Mouse (Mus musculus) liver, embryonic 11.5 days (tissue): ENCODE results near the gene Gm21987. TPM values are rescaled to one million over a fixed set of nuclear protein-coding genes. Genes with fewer than 3 reads are reported as not detected.

Experiments used
- ATAC-seq: fragments of 200-750 bp; cut with Nextera tagmentation; replicated peaks from 2 replicates; pipeline ENCODE4 v1.8.0; 2017; ENCODE audit warnings: moderate number of reproducible peaks, mild to moderate bottlenecking, moderate TSS enrichment, moderate library complexity; ENCODE audit not compliant: low FRiP score
- DNase-seq: peaks from one replicate; pipeline ENCODE4 v3.0.0-alpha.2; 2017; ENCODE audit warnings: low spot score
- H3K27ac ChIP-seq: fragments of 300-500 bp; sonication (generic); 2 replicates; pipeline ENCODE4 v1.5.1; 2014; ENCODE audit warnings: mild to moderate bottlenecking, low read depth, low read length, control low read depth
- H3K27me3 ChIP-seq: fragments of 300-500 bp; sonication (generic); replicated peaks from 2 replicates; pipeline ENCODE4 v1.6.1; 2014; ENCODE audit warnings: low read length, mixed read lengths; ENCODE audit not compliant: control insufficient read depth, insufficient read depth
- H3K36me3 ChIP-seq: fragments of 300-500 bp; sonication (generic); 2 replicates; pipeline ENCODE4 v1.6.1; 2014; ENCODE audit warnings: mild to moderate bottlenecking, low read length, moderate library complexity, mixed read lengths; ENCODE audit not compliant: control insufficient read depth, insufficient read depth
- H3K4me1 ChIP-seq: fragments of 300-500 bp; sonication (generic); replicated peaks from 2 replicates; pipeline ENCODE4 v1.6.1; 2014; ENCODE audit warnings: low read length, mixed read lengths; ENCODE audit not compliant: control insufficient read depth, insufficient read depth
- H3K4me2 ChIP-seq: fragments of 300-500 bp; sonication (generic); 2 replicates; pipeline ENCODE4 v1.6.1; 2014; ENCODE audit warnings: mild to moderate bottlenecking, control low read depth, moderate library complexity
- H3K4me3 ChIP-seq: fragments of 300-500 bp; sonication (generic); 2 replicates; pipeline ENCODE4 v1.5.1; 2014; ENCODE audit warnings: low read depth, low read length, control low read depth
- H3K9ac ChIP-seq: fragments of 300-500 bp; sonication (generic); 2 replicates; pipeline ENCODE4 v1.6.1; 2014; ENCODE audit warnings: low read depth, low read length, control low read depth
- H3K9me3 ChIP-seq: fragments of 300-500 bp; sonication (generic); 2 replicates; pipeline ENCODE4 v1.6.1; 2016; ENCODE audit warnings: low read length, inconsistent platforms, mixed read lengths; ENCODE audit not compliant: control insufficient read depth
- WGBS: fragments of 180-500 bp; shearing (Covaris S2); extraction: QIAGEN DNeasy Blood & Tissue Kit; methylation state at CpG from one replicate; pipeline ENCODE4 v1.1.7; 2014; 5-methylcytosine and 5-hydroxymethylcytosine counted together
- polyA plus RNA-seq: library from polyadenylated mRNA; unstranded; fragments of >200 nt; fragmentation: Nextera tagmentation; extraction: Ambion mirVana; gene quantifications from 2 replicates; pipeline ENCODE4 v1.2.1, GENCODE M21; 2014

Gm21987 gene
- polyA plus RNA-seq, 1 experiment from 2014 or later: not detected

DNA sequence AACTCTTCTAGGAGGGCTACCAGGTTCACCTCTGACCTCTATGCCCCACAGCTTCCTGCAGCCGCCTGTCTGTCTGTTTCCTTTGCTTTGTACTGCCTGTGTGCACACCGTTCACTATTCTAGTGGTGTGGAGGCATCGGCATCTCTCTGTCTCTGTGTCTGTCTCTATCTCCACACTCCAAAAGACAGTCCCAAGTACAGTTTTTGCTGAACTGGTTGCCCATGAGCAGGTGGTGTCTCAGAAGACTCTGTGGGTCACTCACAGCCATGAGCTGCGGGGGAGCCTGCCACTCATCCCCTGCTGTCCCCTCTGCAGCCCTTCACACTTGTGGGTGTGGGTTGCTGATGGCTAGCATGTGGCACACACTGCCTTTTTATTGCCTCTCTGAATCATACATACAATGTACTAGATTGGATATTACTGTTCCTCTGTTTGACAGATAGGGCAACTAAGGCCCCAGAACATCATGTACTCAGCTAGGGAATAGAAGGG is 23.2 kb downstream of the Gm21987 start:
- no peak for DNase-seq
- Histone ChIP-seq H3K9me3 (no peaks in the 10 kb centered on the region), H3K27me3 (no peaks in the 10 kb centered on the region), H3K4me2 (no peak overlapping the region), H3K27ac (peak overlapping the region; percentile 83; the same call in 1 of the 2 replicates), H3K9ac (0 out of 2 replicates have a peak overlapping the region, but pooled peaks have one; percentile 48), H3K36me3 (no peaks in the 10 kb centered on the region), H3K4me1 (peaks cover 50% of the 10 kb centered on the region), H3K4me3 (no peak overlapping the region)
- ATAC-seq: no peak
- WGBS: 71% methylated on average over 4 of the region's 4 CpGs

DNA sequence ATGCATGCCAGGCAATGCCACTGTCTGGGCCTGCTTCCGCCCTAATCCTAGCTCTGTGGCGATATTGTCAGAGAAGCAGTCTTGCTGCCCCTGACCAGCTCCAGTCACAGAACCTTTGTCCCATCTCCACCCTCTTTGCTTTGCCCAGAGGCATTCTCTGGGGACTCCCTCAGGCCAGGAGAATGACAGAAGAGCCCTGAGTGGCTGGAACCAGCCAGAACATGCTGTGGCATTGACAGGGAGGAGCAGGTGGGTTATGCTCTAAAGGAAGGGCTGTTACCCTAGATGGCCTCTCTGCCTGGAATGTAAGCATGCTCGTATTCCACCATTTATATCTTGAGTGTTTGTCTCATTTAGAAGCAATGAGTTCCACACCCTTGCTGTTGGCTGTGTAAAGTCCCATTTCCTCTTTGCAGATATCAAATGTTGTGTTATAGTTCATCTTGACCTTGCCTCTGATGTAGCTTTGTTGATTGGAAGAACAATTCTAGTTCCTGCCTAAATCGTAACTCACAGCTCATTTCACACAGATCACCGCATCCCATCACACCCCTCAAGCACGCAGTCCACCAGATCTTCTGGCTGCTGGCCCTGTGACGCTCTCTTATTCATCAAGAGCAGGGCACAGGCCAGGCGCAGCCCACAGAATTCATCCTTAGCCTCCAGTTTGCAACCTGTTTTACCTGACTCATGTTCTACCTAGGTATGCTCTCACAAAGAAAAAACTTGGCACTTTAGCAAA is 24.0 kb downstream of the Gm21987 start:
- H3K4me2 ChIP-seq: peak overlapping the region; percentile 30; the same call in 1 of the 2 replicates
- no peaks in the 10 kb centered on the region for H3K36me3 ChIP-seq
- no peaks in the 10 kb centered on the region for H3K27me3 ChIP-seq
- H3K9ac ChIP-seq: peak overlapping the region; percentile 48
- peaks cover 57% of the 10 kb centered on the region for H3K4me1 ChIP-seq
- 84% methylated on average over 8 of the region's 8 CpGs for WGBS
- H3K9me3 ChIP-seq: no peaks in the 10 kb centered on the region
- ATAC-seq: no peak
- peak overlapping the region; percentile 83 for H3K27ac ChIP-seq
- H3K4me3 ChIP-seq: no peak overlapping the region
- DNase-seq: no peak

DNA sequence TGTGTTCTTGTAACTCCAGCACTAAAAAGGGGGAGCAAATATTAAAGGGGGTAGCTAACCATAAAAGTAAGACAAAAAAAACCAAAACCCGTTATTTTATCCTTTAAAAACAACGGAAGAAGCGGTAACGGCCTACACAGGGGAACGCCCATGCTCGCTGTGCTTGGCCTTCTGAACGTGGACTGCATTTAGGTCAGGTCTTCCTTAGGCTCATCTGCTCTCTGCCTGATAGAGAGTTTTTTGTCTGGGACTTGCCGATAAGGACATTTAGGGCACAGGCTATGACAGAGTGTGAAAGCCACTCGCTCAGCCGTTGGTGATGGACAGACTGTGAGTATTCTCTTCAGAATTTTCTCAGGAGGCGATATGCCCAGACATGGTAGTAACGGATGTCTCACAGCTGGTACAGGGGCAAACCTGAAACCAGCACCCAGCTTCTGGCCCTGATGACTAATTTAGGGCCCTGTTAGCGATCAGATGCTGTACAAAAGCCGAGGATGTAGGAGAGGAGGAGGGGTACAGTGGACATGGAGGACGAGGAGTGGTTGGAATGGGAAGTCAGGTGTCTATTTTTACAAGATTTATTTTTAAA is 25.0 kb downstream of the Gm21987 start:
- WGBS: 49% methylated on average over 15 of the region's 15 CpGs
- Histone ChIP-seq H3K27ac (peak overlapping the region; percentile 83), H3K9ac (peak overlapping the region; percentile 52), H3K9me3 (no peaks in the 10 kb centered on the region), H3K4me1 (peaks cover 66% of the 10 kb centered on the region), H3K4me3 (peak overlapping the region; percentile 34), H3K27me3 (no peaks in the 10 kb centered on the region), H3K36me3 (no peaks in the 10 kb centered on the region), H3K4me2 (peak overlapping the region; percentile 58)
- ATAC-seq (peak; percentile 96), DNase-seq (no peak)

DNA sequence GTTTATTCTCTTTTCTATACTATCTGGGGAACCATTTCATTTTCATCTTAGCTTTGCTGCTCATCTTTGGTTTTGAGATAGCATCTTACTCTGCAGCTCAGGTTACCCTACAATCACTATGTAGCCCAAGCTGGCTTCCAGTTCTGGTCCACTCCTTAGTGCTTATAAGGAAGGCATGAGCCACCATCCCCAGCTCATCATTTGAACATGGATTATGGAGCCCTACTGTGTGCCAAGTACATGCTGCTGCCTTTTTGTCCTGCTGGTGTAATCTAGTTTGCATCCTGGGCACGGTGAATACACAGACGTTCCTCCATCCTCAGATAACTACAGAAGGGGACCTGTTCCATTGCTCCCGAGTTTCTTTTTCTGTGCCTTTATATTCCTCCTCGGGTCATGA is 26.0 kb downstream of the Gm21987 start:
- Histone ChIP-seq H3K4me2 (peak overlapping the region; percentile 58), H3K27ac (peak overlapping the region; percentile 83; the same call in 1 of the 2 replicates), H3K9ac (no peak overlapping the region; the same call in 1 of the 2 replicates), H3K9me3 (no peaks in the 10 kb centered on the region), H3K4me3 (peak overlapping the region; percentile 34; the same call in 1 of the 2 replicates), H3K36me3 (no peaks in the 10 kb centered on the region), H3K27me3 (no peaks in the 10 kb centered on the region), H3K4me1 (peaks cover 70% of the 10 kb centered on the region)
- DNase-seq (no peak), ATAC-seq (no peak)
- 83% methylated on average over 4 of the region's 4 CpGs for WGBS

DNA sequence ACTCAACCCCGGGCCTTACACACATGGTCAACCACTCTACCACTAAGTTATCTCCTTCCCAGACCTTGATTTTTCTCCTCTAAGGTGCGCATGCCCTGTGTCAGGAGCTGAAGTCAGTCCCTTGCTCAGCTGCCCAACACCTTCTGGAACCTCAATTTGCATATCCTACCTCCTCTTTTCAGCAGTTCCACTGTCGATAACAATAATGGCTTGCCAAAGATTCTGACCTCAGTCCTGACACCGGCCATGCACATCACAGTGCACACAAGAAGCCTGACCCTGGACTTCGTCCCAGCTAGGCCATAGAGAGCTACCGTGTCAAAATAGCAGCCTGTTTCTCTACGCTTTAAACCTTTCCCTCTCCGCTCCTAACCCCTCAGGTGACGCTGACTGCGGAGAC is 26.6 kb downstream of the Gm21987 start:
- no peak for ATAC-seq
- H3K4me2 ChIP-seq: peak overlapping the region; percentile 58
- no peak overlapping the region for H3K4me3 ChIP-seq

DNA sequence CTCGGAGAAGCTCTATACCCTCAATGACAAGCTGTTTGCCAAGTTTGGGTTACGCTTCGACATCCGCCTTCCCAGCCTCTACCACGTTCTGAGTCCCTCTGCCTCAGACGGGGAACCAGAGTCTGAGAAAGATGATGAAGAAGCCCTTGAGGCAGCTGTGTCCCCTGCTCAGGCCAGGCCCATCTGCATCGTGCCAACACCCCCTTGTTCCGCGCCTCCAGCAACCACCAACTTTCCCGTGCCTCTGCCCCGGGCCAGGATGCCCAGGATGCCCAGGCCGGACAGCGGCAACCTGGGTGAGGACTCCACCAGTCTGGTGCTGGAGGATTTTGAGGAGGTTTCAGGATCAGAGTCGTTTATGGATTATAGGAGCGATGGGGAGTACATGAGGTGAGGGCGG is 27.1 kb downstream of the Gm21987 start:
- WGBS: 83% methylated on average over 16 of the region's 16 CpGs
- Histone ChIP-seq H3K27ac (no peak overlapping the region), H3K9me3 (no peaks in the 10 kb centered on the region), H3K4me2 (peak overlapping the region; percentile 58), H3K4me3 (peak overlapping the region; percentile 13; the same call in 1 of the 2 replicates), H3K9ac (no peak overlapping the region), H3K36me3 (no peaks in the 10 kb centered on the region), H3K4me1 (peaks cover 69% of the 10 kb centered on the region), H3K27me3 (no peaks in the 10 kb centered on the region)
- ATAC-seq (no peak), DNase-seq (no peak)

More for the DNA sequence above, 26.6 kb downstream of the Gm21987 start:
- H3K36me3 ChIP-seq: no peaks in the 10 kb centered on the region
- H3K9ac ChIP-seq: no peak overlapping the region
- peaks cover 68% of the 10 kb centered on the region for H3K4me1 ChIP-seq
- no peaks in the 10 kb centered on the region for H3K27me3 ChIP-seq
- 0 out of 2 replicates have a peak overlapping the region, but pooled peaks have one; percentile 6 for H3K27ac ChIP-seq
- H3K9me3 ChIP-seq: no peaks in the 10 kb centered on the region
- DNase-seq: no peak
- WGBS: 66% methylated on average over 10 of the region's 10 CpGs

DNA sequence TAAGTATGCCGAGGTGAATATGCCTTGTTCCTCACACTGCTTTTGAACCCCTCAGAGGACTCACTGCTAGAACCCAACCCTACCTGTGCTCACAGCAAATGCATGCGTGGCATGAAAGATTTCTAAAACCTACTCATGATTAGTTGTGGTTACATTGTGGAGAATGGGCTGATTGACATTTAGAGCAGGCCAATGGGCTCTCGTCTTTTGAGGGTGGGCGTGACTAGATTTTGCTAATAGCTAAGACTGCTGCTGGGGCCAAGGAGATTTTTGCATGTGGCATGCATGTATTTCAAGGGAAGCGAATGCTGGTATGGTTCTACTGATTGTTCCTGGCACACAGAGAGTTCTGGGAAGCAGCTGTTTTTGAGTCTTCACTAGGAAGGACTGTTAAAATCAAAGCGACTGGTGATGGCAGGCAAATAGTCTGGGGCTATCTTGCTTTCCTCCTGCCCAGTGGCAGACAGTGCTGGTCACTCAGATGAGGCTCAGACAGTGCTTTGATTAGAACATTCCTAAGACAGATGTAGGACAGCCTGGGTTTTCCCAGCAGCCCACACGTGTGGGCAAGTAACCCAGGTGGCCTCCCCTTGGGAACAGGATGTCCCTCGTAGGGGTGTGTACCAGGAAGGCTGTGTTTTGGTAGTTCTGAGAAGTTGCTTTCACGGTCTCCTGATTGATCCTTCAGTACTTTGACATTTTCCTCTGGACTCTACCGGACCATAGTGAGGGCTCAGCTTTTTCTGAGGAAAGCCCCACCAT is 27.7 kb downstream of the Gm21987 start:
- ATAC-seq (no peak), DNase-seq (no peak)
- H3K27ac ChIP-seq: peak overlapping the region; percentile 45; the same call in 1 of the 2 replicates
- WGBS: 62% methylated on average over 10 of the region's 10 CpGs
- no peaks in the 10 kb centered on the region for H3K27me3 ChIP-seq
- no peaks in the 10 kb centered on the region for H3K9me3 ChIP-seq
- peaks cover 66% of the 10 kb centered on the region for H3K4me1 ChIP-seq
- peak overlapping the region; percentile 58 for H3K4me2 ChIP-seq
- H3K9ac ChIP-seq: peak overlapping the region; percentile 32
- no peaks in the 10 kb centered on the region for H3K36me3 ChIP-seq
- H3K4me3 ChIP-seq: peak overlapping the region; percentile 36

DNA sequence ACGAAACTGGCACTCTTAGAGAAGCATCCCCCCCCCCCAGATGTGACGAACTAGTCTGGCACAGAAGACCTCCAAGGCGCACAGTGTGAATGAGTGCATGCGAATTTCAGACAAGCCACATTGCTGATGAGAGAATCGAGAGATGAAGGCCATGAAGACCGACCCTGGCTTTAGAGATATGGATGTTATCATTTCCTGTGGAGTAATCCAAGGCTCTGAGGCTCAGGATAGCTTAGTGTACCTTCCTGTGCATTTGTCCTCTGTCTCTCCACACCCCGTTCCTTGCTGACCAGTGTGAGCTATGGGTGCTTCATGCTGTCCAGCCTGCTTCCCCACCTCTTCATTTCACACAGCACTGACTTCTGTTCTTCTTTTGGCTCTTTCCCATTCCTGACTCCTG is 28.3 kb downstream of the Gm21987 start:
- Histone ChIP-seq H3K9me3 (no peaks in the 10 kb centered on the region), H3K27me3 (no peaks in the 10 kb centered on the region), H3K4me2 (peak overlapping the region; percentile 58), H3K9ac (peak overlapping the region; percentile 39), H3K27ac (peak overlapping the region; percentile 47; the same call in 1 of the 2 replicates), H3K4me3 (peak overlapping the region; percentile 36), H3K4me1 (peaks cover 61% of the 10 kb centered on the region), H3K36me3 (no peaks in the 10 kb centered on the region)
- no peak; the same call in 1 of the 2 replicates for ATAC-seq
- WGBS: 41% methylated on average over 7 of the region's 7 CpGs
- no peak for DNase-seq
